Mouse (Mus musculus) E14TG2a.4 (cell line): ENCODE results near the gene Bmp8a.
"Not testable (repeated sequence)": the region's sequence is repeated elsewhere in the genome, so short reads cannot be mapped to it uniquely, and the experiment has no call there.

Experiments used
- H3K27me3 ChIP-seq: 2 replicates; pipeline ENCODE4 v1.6.1; 2014; ENCODE audit warnings: low read length, control low read depth; ENCODE audit not compliant: insufficient read depth
- H3K36me3 ChIP-seq: 2 replicates; pipeline ENCODE4 v1.6.1; 2014; ENCODE audit warnings: low read length, control low read depth; ENCODE audit not compliant: insufficient read depth
- H3K4me1 ChIP-seq: replicated peaks from 2 replicates; pipeline ENCODE4 v1.6.1; 2014; ENCODE audit warnings: low read depth, low read length, control low read depth
- H3K4me3 ChIP-seq: replicated peaks from 2 replicates; pipeline ENCODE4 v1.5.1; 2014; ENCODE audit warnings: mild to moderate bottlenecking, low read length
- H3K9me3 ChIP-seq: 2 replicates; pipeline ENCODE4 v1.6.1; 2014; ENCODE audit warnings: low read length, control low read depth
- CTCF ChIP-seq: conservative IDR thresholded peaks from 2 replicates; pipeline ENCODE4 v1.5.1; 2014; ENCODE audit warnings: low read length
- NANOG ChIP-seq: IDR thresholded peaks from 2 replicates; pipeline ENCODE4 v1.6.1; 2014; ENCODE audit warnings: borderline replicate concordance, low read length, mixed read lengths
- POU5F1 ChIP-seq: IDR thresholded peaks from 2 replicates; pipeline ENCODE4 v1.6.1; 2014; ENCODE audit warnings: low read length, borderline replicate concordance

Gene Bmp8a

DNA sequence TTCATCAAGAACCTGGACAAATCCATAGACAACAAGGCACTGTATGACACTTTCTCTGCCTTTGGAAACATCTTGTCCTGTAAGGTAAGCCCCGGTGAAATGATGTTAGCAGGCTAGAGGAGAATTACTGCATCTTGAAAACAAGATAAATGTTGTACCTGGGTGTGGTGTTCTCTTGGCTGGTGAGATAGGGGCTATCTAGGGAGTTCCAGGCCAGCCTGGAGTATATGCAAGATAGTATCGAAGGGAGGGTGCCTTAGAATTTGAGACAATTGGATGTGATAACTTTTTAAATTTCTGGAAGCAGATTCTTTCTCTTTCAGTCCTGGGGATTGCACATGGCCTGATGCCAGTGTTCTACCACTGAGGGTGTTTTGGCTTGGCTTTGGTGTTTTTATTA is 56.3 kb downstream of the Bmp8a start:
- peaks cover 82% of the 10 kb centered on the region for H3K36me3 ChIP-seq
- peaks cover 74% of the 10 kb centered on the region for H3K4me1 ChIP-seq
- H3K4me3 ChIP-seq: no peak overlapping the region
- no peaks in the 10 kb centered on the region for H3K27me3 ChIP-seq
- no peaks in the 10 kb centered on the region for H3K9me3 ChIP-seq
- TF ChIP-seq NANOG: no peak
- no peak for TF ChIP-seq CTCF
- TF ChIP-seq POU5F1: no peak

DNA sequence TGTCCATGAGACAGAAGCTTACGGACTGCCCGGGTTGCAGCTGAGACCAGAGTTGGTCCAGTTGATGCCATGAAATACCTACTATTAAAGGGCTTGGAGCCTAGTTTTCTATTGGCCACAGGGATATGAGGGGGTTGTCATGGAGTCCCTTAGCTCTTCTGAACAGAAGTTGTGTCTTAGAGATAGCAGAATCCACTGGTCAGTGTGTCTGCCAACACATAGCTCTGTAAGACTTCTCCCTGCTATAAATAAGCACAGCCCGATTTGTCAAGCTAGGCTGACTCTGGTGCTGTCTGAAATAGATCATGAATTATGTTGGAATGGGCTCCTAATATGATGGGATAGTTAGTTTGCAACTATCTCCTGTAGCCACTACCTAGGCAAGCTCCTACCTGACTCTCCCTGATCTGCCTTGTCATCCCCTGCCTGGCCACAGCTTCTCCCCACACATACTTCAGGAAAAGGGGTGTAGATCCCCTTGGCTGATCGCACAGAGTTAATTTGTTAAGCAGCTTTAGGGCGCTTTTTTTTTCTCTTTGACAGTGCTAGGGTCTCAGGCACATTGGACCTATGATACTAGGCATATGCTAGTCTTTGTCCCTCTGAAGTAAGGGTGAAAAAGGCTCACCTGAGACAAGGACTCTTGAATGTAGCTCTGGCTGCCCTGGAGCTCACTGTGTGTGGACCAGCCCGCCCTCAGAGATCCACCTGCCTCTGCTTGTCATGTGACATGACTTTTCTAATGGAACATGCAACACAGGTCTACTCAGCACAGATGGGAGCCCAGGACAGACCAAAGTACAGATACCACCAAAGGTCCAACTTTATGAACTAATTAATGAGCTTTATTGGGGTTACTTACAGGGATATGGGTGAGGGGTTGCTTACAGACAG is 58.1 kb downstream of the Bmp8a start:
- no peaks in the 10 kb centered on the region for H3K9me3 ChIP-seq
- TF ChIP-seq CTCF: no peak
- no peak for TF ChIP-seq NANOG
- TF ChIP-seq POU5F1: no peak
- peak overlapping the region; percentile 85 for H3K4me3 ChIP-seq
- H3K4me1 ChIP-seq: peaks cover 66% of the 10 kb centered on the region
- peaks cover 63% of the 10 kb centered on the region for H3K36me3 ChIP-seq
- no peaks in the 10 kb centered on the region for H3K27me3 ChIP-seq

- not testable (repeated sequence) for H3K9me3 ChIP-seq, H3K27me3 ChIP-seq
- Histone ChIP-seq H3K4me1 (peaks cover 64% of the 10 kb centered on the region), H3K36me3 (peaks cover 50% of the 10 kb centered on the region), H3K4me3 (peak overlapping the region; percentile 85)
Measured at GRCm38 (mm10) chr4:123283675-123284064, 59.4 kb downstream of the Bmp8a start.

- peaks cover 61% of the 10 kb centered on the region for H3K4me1 ChIP-seq
- peak overlapping the region; percentile 85 for H3K4me3 ChIP-seq
- H3K36me3 ChIP-seq: peaks cover 45% of the 10 kb centered on the region
- not testable (repeated sequence) for H3K27me3 ChIP-seq, H3K9me3 ChIP-seq
Measured at GRCm38 (mm10) chr4:123282915-123283674, 60.0 kb downstream of the Bmp8a start.

DNA sequence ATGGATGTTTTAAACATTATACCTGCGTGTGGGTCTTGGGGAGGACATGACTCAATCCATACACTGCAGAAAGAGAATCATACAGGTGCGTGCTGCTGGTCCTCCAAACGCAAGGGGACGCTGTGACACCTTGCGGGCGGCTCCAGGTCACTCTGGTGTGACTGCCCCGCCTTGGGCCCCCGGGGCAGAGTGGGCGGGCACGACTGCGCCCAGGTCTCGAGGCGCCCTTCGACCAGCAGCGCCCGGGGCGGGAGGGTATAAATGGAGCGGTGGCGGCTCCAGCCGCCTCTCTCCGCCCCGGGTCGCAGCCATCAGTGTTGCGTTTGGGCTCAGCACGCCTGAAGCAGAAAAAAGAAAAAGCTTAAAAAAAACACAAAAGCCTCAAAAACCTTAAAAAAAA is 60.6 kb downstream of the Bmp8a start:
- TF ChIP-seq CTCF: peak; percentile 66
- no peak for TF ChIP-seq NANOG
- no peaks in the 10 kb centered on the region for H3K27me3 ChIP-seq
- H3K9me3 ChIP-seq: no peaks in the 10 kb centered on the region
- H3K4me1 ChIP-seq: peaks cover 61% of the 10 kb centered on the region
- peak overlapping the region; percentile 85 for H3K4me3 ChIP-seq
- peaks cover 39% of the 10 kb centered on the region for H3K36me3 ChIP-seq

DNA sequence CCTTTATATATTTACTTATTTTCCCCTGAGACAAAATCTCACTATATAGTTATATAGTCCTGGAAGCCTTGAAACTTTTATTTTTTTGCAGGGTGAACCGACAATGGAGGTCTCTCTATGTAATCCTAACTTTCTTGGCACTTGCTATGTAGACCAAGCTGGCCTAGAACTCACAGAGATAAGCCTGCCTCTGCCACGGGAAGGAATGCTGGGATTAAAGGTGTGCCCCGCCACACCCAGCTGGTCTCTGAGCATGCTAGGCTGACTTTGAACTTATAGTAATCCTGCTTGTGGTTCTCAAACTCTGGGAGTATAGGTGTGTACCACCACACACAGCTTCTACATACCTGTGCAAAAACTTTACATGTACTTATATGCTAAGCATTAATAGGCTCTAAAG is 62.9 kb downstream of the Bmp8a start:
- no peak overlapping the region for H3K4me3 ChIP-seq
- no peaks in the 10 kb centered on the region for H3K27me3 ChIP-seq
- H3K9me3 ChIP-seq: no peaks in the 10 kb centered on the region
- TF ChIP-seq POU5F1 (no peak), CTCF (no peak), NANOG (no peak)
- H3K36me3 ChIP-seq: peaks cover 15% of the 10 kb centered on the region
- peaks cover 43% of the 10 kb centered on the region for H3K4me1 ChIP-seq

- TF ChIP-seq NANOG (no peak), CTCF (peak; percentile 22; the same call in 1 of the 2 replicates), POU5F1 (no peak)
- no peaks in the 10 kb centered on the region for H3K9me3 ChIP-seq
- H3K36me3 ChIP-seq: no peaks in the 10 kb centered on the region
- no peaks in the 10 kb centered on the region for H3K4me1 ChIP-seq
- no peak overlapping the region for H3K4me3 ChIP-seq
- 0 out of 2 replicates have a peak, but pooled peaks cover 6% of the 10 kb centered on the region for H3K27me3 ChIP-seq
Measured at GRCm38 (mm10) chr4:123271063-123271462, 72.0 kb downstream of the Bmp8a start.
